Mouse (Mus musculus) adrenal gland, postnatal 4 days (tissue): ENCODE results near the gene Trdmt1. TPM values are rescaled to one million over a fixed set of nuclear protein-coding genes. Genes with fewer than 3 reads are reported as not detected.

Experiments used
- DNase-seq, 2 experiments: peaks; one replicate each; pipeline ENCODE4 v3.0.0; 2021 to 2022; ENCODE audit warnings: low spot score in 2 of 2, mixed read lengths in 2 of 2
- total RNA-seq, 2 experiments: library from RNA; stranded (reverse); gene quantifications; 2 replicates each; pipeline ENCODE4 v1.2.3; 2021

Trdmt1 gene
- total RNA-seq, 2 experiments from 2014 or later, result 7.8 to 9.4 TPM

GRCm38 (mm10) chr2:13500298-13500999 lies 44.0 kb downstream of the Trdmt1 start:
- no peak for DNase-seq

- no peak for DNase-seq
These were observed 45.3 kb downstream of the Trdmt1 start for GRCm38 (mm10) chr2:13499196-13499595.

GRCm38 (mm10) chr2:13496087-13496486 lies 48.4 kb downstream of the Trdmt1 start:
- DNase-seq, result no peak

GRCm38 (mm10) chr2:13492927-13493326 lies 51.5 kb downstream of the Trdmt1 start:
- DNase-seq, result no peak

GRCm38 (mm10) chr2:13491734-13492133 lies 52.7 kb downstream of the Trdmt1 start, which contains the start of gene Cubn:
Cubn (minus strand) TSS chr2:13491813.
- DNase-seq, result no peak

- no peak for DNase-seq
These were observed 54.0 kb downstream of the Trdmt1 start for GRCm38 (mm10) chr2:13490480-13490879.

GRCm38 (mm10) chr2:13486470-13486869 lies 58.0 kb downstream of the Trdmt1 start:
- no peak for DNase-seq

- DNase-seq, result no peak
These were observed 59.9 kb downstream of the Trdmt1 start for GRCm38 (mm10) chr2:13484566-13484965.

GRCm38 (mm10) chr2:13480744-13481143 lies 63.7 kb downstream of the Trdmt1 start:
- DNase-seq, result no peak

- DNase-seq, result no peak
These were observed 65.3 kb downstream of the Trdmt1 start for GRCm38 (mm10) chr2:13479165-13479564.

- no peak for DNase-seq
These were observed 74.4 kb downstream of the Trdmt1 start for GRCm38 (mm10) chr2:13470108-13470507.

- DNase-seq, result no peak
These were observed 74.8 kb downstream of the Trdmt1 start for GRCm38 (mm10) chr2:13469641-13470040.

GRCm38 (mm10) chr2:13466685-13467084 lies 77.8 kb downstream of the Trdmt1 start:
- DNase-seq, result no peak

Other genes starting within 250 kb of the Trdmt1 start
- 10 to 100 TPM in 1 of 2 experiments, under 1 TPM in 1; 0.59 to 10.6 TPM for gene Cubn, start 52.9 kb downstream of the Trdmt1 start, total RNA-seq
- gene Vim, start 29.3 kb upstream of the Trdmt1 start, total RNA-seq, result 100 to 1,000 TPM; 525 to 537 TPM
- gene St8sia6, start 249.4 kb upstream of the Trdmt1 start, total RNA-seq, result 1 to 10 TPM in 1 of 2 experiments, under 1 TPM in 1; 0.51 to 1.2 TPM